Mouse (Mus musculus) lung, adult 2 months (tissue): Measurements from ENCODE around the gene Avpi1.

Experiments
- CTCF ChIP-seq: fragments of 200-500 bp; IDR thresholded peaks from 2 replicates; pipeline ENCODE4 v1.5.1; 2011; ENCODE audit warnings: mild to moderate bottlenecking, low read length, control low read depth; ENCODE audit not compliant: insufficient read depth
- POLR2A ChIP-seq: fragments of 200-500 bp; IDR thresholded peaks from 2 replicates; pipeline ENCODE4 v1.6.1; 2011; ENCODE audit warnings: low read depth, mild to moderate bottlenecking, control low read depth, low read length, borderline replicate concordance; ENCODE audit errors: extremely low read depth

DNA sequence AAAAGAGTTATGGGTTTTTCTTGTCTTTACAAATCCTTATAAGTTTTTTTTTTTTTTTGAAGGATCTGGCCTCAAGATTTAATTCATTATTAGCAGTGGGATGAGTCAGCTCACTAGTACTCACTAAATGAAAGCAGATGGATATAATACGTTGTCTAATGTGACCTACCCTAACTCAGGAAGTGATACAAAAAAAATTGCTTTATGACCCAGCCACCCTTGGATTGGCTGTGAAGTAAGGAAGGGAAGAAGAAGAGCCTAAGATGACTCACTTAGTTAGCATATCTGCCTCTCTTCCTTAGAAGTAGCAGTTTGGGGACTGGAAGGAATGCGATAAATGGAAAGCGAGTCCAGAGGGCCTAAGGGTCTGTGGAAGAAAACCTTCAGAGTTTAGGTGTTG is 29.5 kb downstream of the Avpi1 start:
- TF ChIP-seq POLR2A: no peak
- TF ChIP-seq CTCF: no peak
